Comparison of ENCODE assay signal across 20 mouse cellular contexts in genomic region chr6:82804984-82805383, GRCm38 (mm10). TPM values are rescaled to one million over a fixed set of nuclear protein-coding genes. Genes with fewer than 3 reads are reported as not detected.
A peak's percentile ranks its signal among the peaks of the same experiment; 100 is the strongest.
DNase-seq lines count a peak whose midpoint lies in the region; ATAC-seq lines count a peak whose summit lies in the region.
"Had no signal": no experiment of that assay in that cellular context is flagged by ENCODE, and none has a peak within 500 bp of the region (broad histone marks: within the 10 kb centered on the region; RNA-seq: fewer than 3 reads in every experiment).

No protein-coding gene starts in this region.

- 78% methylated on average over 3 of the region's 3 CpGs for WGBS in heart, embryonic 12.5 days

- peak; percentile 92 for DNase-seq in heart, adult 11 months
- peak; percentile 44 for DNase-seq in 416B (ENCODE audit: low read depth)
- no peak for DNase-seq in right cerebral cortex, adult 2 months (ENCODE audit: low spot score in 2 of 2)
- no peak for DNase-seq in gastrocnemius, postnatal 4 days (ENCODE audit: low spot score in 2 of 2)
- DNase-seq in adrenal gland, adult (ENCODE audit: inconsistent age in 2 of 2, low spot score in 1 of 2) = no peak
- DNase-seq: adrenal gland, postnatal 25 days; cerebellum, adult 8-10 months; cerebellum, postnatal 14 days; gastrocnemius, postnatal 10 days; heart, postnatal 10 days; heart, postnatal 4 days had no signal

- no peak overlapping the region for H3K9ac ChIP-seq in heart, embryonic 12.5 days
- H3K9ac ChIP-seq: embryonic facial prominence, embryonic 13.5 days; forebrain, embryonic 12.5 days; hindbrain, embryonic 12.5 days had no signal

- no peaks in the 10 kb centered on the region for H3K9me3 ChIP-seq in heart, embryonic 12.5 days (replicated peaks)
- H3K9me3 ChIP-seq: embryonic facial prominence, embryonic 13.5 days; forebrain, embryonic 12.5 days; hindbrain, embryonic 12.5 days had no signal

- no peak overlapping the region for H3K4me2 ChIP-seq in heart, embryonic 12.5 days
- H3K4me2 ChIP-seq: embryonic facial prominence, embryonic 13.5 days; forebrain, embryonic 12.5 days; hindbrain, embryonic 12.5 days had no signal

- no peak for ATAC-seq in heart, embryonic 12.5 days (ENCODE audit: insufficient number of reproducible peaks, low FRiP score)
- ATAC-seq in common myeloid progenitor, adult 5-6 weeks (replicated peaks; ENCODE audit: low read depth, poor library complexity, severe bottlenecking) = peak; percentile 62
- peak; percentile 81 for ATAC-seq in megakaryocyte, adult 5-6 weeks (ENCODE audit: poor library complexity, severe bottlenecking)
- ATAC-seq: forebrain, embryonic 16.5 days; hindbrain, embryonic 16.5 days; inflammation-experienced regulatory T-cells, adult 6 months had no signal

- no peaks in the 10 kb centered on the region for H3K36me3 ChIP-seq in heart, embryonic 12.5 days
- H3K36me3 ChIP-seq: embryonic facial prominence, embryonic 13.5 days; forebrain, embryonic 12.5 days; hindbrain, embryonic 12.5 days had no signal

- H3K4me1 ChIP-seq in heart, embryonic 12.5 days (replicated peaks) = peaks cover 11% of the 10 kb centered on the region
- H3K4me1 ChIP-seq: embryonic facial prominence, embryonic 13.5 days; forebrain, embryonic 12.5 days; hindbrain, embryonic 12.5 days had no signal

- no peak overlapping the region for H3K4me3 ChIP-seq in heart, embryonic 12.5 days
- H3K4me3 ChIP-seq: embryonic facial prominence, embryonic 13.5 days; forebrain, embryonic 12.5 days; hindbrain, embryonic 12.5 days had no signal

- no peak overlapping the region for H3K27ac ChIP-seq in heart, embryonic 12.5 days (ENCODE audit: poor library complexity, severe bottlenecking)
- H3K27ac ChIP-seq: embryonic facial prominence, embryonic 13.5 days; forebrain, embryonic 12.5 days; hindbrain, embryonic 12.5 days had no signal

- no peaks in the 10 kb centered on the region for H3K27me3 ChIP-seq in heart, embryonic 12.5 days (replicated peaks)
- H3K27me3 ChIP-seq: embryonic facial prominence, embryonic 13.5 days; forebrain, embryonic 12.5 days; hindbrain, embryonic 12.5 days had no signal

RNA-seq across cellular contexts. Expression of gene Hk2, which starts 30.7 kb away (rescaled TPM):
- polyA plus RNA-seq in heart, embryonic 12.5 days (2016; fragmentation: Nextera tagmentation; extraction: Ambion mirVana) = 35.0 and 35.2 TPM in 2 replicates
- total RNA-seq in common myeloid progenitor, adult 5-6 weeks (2017) = 21.2 and 29.0 TPM in 2 replicates
- 56.7 and 64.1 TPM in 2 replicates for total RNA-seq in megakaryocyte, adult 5-6 weeks (2015)
- total RNA-seq in megakaryocyte, adult 5-6 weeks (2017) = 70.2 and 71.2 TPM in 2 replicates
- 10 to 100 TPM; 65.5 to 75.0 TPM for total RNA-seq in gastrocnemius, postnatal 4 days (2021)

Comparison
In these comparisons a context has a peak if more than half of its experiments do, and no peak if none do; other contexts are left out.
1. DNase-seq: peak in heart, adult 11 months (single experiment) and 416B (single experiment); none in right cerebral cortex, adult 2 months (0 of 2), gastrocnemius, postnatal 4 days (0 of 2) and adrenal gland, adult (0 of 2).